Mouse (Mus musculus): ENCODE measurements around the gene Rint1. TPM values are rescaled to one million over a fixed set of nuclear protein-coding genes. Genes with fewer than 3 reads are reported as not detected.
"Not testable (repeated sequence)": the region's sequence is repeated elsewhere in the genome, so short reads cannot be mapped to it uniquely, and the experiment has no call there.

The Rint1 gene
- polyA plus RNA-seq, 1 experiment from 2014 or later: 39.6 TPM

DNA sequence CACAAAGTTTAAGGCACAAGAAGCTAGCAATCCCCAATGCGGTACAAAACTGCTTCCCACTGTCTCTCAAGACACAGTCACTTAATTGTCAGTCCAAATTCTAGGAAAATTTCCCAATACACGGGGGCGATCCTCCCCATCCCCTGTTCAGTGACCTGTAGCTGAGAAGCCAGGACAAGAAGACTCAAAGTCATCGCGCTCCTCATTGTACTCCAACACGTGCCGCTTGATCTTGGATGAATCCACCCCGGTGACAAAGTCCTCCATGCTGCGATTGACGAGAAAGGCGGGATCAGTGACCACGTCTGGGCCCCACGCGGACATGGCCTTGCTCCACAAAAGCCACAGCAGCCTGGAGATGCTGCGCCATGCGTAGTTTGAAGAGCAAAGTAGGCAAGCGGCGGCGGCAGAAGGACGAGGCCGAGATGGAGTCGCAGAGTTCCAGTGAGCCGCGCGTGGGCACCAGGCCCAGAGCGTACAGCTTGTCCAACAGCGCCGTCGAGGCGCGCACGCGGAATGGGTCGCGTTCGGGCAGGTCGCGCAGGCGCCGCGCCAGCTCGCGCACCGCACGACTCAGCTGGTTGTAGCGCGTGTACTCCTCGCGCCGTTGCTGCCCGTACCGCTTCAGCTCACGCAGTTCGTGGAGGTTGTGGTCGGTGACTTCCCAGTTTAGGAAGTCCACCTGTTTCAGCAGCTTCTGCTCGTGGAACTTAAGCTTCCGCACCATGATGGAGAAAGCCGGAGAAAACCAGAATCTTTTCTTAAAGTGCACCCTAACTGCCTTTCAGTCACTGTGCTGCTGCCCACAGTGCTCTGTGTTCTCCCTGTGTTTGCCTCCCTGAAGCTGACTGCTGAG lies 43.6 kb downstream of the Rint1 start:
- 0 out of 2 replicates have a peak, but pooled peaks cover under 1% of the 10 kb centered on the region for H3K4me1 ChIP-seq
- H3K9me3 ChIP-seq (replicated peaks): no peaks in the 10 kb centered on the region
- peaks cover 23% of the 10 kb centered on the region for H3K27me3 ChIP-seq
- H3K9ac ChIP-seq: 0 out of 2 replicates have a peak overlapping the region, but pooled peaks have one; percentile 2
- WGBS: 40% methylated on average over 58 of the region's 58 CpGs
- peak overlapping the region; percentile 12; the same call in 1 of the 2 replicates for H3K4me3 ChIP-seq
- H3K27ac ChIP-seq: no peak overlapping the region
- H3K36me3 ChIP-seq: no peaks in the 10 kb centered on the region
- ATAC-seq (ENCODE audit: low FRiP score): no peak
- H3K4me2 ChIP-seq (replicated peaks): peak overlapping the region; percentile 40

DNA sequence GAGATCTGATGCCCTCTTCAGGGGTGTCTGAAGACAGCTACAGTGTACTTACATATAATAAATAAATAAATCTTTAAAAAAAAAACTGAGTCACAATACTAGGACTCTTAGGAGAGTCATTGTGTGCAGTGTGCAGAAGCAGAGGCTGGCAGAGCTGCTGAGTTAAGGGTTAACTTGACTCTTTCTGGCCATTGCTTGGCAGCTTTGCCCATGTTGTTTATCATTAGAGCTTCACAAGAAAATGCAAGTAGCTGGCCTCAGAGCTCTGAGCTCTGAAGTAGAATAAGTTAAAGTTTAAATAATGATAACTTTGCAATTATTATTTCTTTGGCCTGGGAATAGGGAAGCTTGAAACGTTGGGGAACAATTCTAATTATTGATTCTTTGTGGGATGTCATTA lies 48.2 kb downstream of the Rint1 start:
- H3K4me3 ChIP-seq; H3K4me2 ChIP-seq (replicated peaks); H3K9ac ChIP-seq; ATAC-seq (ENCODE audit: low FRiP score); H3K27ac ChIP-seq; H3K4me1 ChIP-seq; H3K9me3 ChIP-seq (replicated peaks): not testable (repeated sequence)
- Histone ChIP-seq H3K36me3 (peaks cover 11% of the 10 kb centered on the region; the same call in 1 of the 2 replicates), H3K27me3 (peaks cover 15% of the 10 kb centered on the region)
- 71% methylated on average over 1 of the region's 1 CpGs for WGBS

DNA sequence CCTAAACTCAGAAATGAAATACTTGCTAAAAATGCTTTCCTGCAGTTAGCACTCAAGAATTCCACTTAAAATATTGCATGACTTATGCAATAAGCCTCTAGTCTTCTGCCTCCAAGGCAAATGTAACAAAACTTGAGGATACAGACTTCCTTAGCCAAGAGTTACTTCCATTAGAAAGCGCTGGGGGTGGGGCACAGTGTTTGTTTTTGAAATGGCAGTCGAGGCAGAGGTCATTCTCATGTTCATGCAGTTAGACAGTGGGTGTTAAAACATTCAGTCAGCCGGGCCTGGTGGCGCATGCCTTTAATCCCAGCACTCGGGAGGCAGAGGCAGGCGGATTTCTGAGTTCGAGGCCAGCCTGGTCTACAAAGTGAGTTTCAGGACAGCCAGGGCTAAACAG lies 50.6 kb downstream of the Rint1 start:
- peaks cover 11% of the 10 kb centered on the region; the same call in 1 of the 2 replicates for H3K36me3 ChIP-seq
- H3K9me3 ChIP-seq (replicated peaks): no peaks in the 10 kb centered on the region
- no peak for ATAC-seq (ENCODE audit: low FRiP score)
- H3K27ac ChIP-seq: no peak overlapping the region
- no peaks in the 10 kb centered on the region for H3K27me3 ChIP-seq
- H3K4me2 ChIP-seq (replicated peaks): no peak overlapping the region
- peaks cover 13% of the 10 kb centered on the region for H3K4me1 ChIP-seq
- 90% methylated on average over 7 of the region's 7 CpGs for WGBS
- H3K9ac ChIP-seq: no peak overlapping the region
- no peak overlapping the region for H3K4me3 ChIP-seq

DNA sequence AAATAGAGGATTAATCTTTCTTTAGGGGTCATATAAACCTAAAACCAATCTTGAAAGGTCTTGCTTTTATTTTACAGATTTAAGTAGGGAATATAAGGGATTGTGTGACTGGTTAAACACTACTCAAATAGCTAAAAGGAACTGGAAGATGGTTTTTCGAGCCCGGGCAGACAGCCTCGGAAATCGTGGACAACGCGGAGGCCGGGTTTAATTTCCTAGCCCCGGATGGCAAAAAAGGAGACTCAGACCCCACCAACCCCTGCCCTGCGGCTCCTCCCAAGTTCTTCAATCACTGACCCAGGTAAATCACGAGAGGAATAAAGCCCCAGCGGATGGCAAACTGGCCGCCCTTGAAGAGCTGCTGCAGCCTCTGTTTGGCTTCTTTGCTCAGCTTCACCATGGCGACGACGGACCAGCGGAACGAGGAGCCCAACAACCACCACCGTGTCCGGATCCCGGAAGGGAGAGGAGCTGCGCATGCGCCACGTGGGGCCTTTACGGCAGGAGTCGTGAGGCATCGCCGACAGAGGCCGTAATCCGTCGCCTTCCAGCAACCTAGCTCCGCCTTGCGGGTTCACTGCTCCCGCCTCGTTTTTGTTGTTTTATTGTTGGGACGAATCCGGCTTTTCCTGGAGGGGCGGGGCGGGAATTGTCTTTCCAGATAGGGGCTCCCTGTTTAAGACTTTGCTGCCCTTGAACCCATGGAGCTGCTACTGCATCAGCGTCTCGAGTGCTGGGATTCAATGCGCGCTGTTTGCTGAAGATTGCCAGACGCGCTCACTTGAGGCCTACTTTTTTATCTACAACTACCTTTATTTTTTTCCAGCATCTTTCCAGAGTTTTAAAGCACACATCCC lies 56.4 kb downstream of the Rint1 start, which contains the start of gene Tomm7:
Gene Tomm7 (minus strand): TSS at position 488 of the 857 bp plus-strand sequence.
- H3K36me3 ChIP-seq: peaks cover 7% of the 10 kb centered on the region; the same call in 1 of the 2 replicates
- H3K27ac ChIP-seq: peak within 1 kb of the TSS; percentile 79
- H3K27me3 ChIP-seq: peaks cover 3% of the 10 kb centered on the region
- peak; percentile 92 for ATAC-seq (ENCODE audit: low FRiP score)
- peaks cover 16% of the 10 kb centered on the region for H3K4me1 ChIP-seq
- peak within 1 kb of the TSS; percentile 74 for H3K9ac ChIP-seq
- peak within 1 kb of the TSS; percentile 63 for H3K4me3 ChIP-seq
- 1% methylated on average over 44 of the region's 44 CpGs for WGBS
- peak within 1 kb of the TSS; percentile 68 for H3K4me2 ChIP-seq (replicated peaks)
- no peaks in the 10 kb centered on the region for H3K9me3 ChIP-seq (replicated peaks)

DNA sequence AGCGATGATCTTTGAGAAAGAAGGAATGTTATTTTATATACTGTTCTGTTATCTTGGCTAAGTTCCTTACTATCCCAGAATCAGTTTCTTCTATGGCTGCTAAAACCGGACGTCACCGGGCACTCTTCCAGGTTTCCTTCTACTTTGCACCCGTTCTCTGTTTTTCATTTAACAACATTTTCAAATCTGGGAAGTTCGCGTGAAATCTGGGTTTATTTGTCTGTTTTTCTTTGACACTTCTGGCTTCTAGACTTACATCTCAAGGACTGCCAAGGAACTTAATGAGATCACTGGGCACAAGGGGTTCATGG lies 57.0 kb downstream of the Rint1 start:
- Histone ChIP-seq H3K4me1 (peaks cover 16% of the 10 kb centered on the region), H3K9ac (peak overlapping the region; percentile 74), H3K27ac (peak overlapping the region; percentile 79), H3K9me3 (replicated peaks) (no peaks in the 10 kb centered on the region), H3K4me3 (peak overlapping the region; percentile 63), H3K36me3 (peaks cover 2% of the 10 kb centered on the region; the same call in 1 of the 2 replicates), H3K4me2 (replicated peaks) (peak overlapping the region; percentile 68), H3K27me3 (peaks cover 3% of the 10 kb centered on the region)
- ATAC-seq (ENCODE audit: low FRiP score): peak; percentile 26; the same call in 1 of the 2 replicates
- 39% methylated on average over 7 of the region's 7 CpGs for WGBS

DNA sequence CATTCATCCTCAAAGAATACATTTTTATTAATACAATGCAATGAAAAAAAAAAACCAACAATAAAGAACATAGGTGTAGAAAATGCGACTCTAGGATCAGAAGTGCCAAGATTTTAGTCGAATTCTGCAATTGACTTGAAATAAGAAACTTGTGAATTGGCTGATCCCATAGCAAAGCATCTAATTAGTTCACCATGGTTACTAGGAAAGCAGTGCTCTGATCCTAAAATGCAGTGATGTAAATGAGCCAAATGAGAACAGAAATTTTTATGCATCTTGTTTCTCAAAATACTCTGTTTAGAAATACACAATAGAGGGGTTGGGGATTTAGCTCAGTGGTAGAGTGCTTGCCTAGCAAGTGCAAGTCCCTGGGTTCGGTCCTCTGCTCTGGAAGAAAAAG lies 57.6 kb downstream of the Rint1 start:
- no peaks in the 10 kb centered on the region for H3K9me3 ChIP-seq (replicated peaks)
- H3K27ac ChIP-seq: no peak overlapping the region
- peaks cover 3% of the 10 kb centered on the region for H3K27me3 ChIP-seq
- no peak overlapping the region for H3K4me3 ChIP-seq
- no peaks in the 10 kb centered on the region for H3K36me3 ChIP-seq
- no peak for ATAC-seq (ENCODE audit: low FRiP score)
- WGBS: 88% methylated on average over 3 of the region's 3 CpGs
- no peak overlapping the region for H3K9ac ChIP-seq
- 0 out of 2 replicates have a peak overlapping the region, but pooled peaks have one; percentile 68 for H3K4me2 ChIP-seq (replicated peaks)
- peaks cover 16% of the 10 kb centered on the region for H3K4me1 ChIP-seq

DNA sequence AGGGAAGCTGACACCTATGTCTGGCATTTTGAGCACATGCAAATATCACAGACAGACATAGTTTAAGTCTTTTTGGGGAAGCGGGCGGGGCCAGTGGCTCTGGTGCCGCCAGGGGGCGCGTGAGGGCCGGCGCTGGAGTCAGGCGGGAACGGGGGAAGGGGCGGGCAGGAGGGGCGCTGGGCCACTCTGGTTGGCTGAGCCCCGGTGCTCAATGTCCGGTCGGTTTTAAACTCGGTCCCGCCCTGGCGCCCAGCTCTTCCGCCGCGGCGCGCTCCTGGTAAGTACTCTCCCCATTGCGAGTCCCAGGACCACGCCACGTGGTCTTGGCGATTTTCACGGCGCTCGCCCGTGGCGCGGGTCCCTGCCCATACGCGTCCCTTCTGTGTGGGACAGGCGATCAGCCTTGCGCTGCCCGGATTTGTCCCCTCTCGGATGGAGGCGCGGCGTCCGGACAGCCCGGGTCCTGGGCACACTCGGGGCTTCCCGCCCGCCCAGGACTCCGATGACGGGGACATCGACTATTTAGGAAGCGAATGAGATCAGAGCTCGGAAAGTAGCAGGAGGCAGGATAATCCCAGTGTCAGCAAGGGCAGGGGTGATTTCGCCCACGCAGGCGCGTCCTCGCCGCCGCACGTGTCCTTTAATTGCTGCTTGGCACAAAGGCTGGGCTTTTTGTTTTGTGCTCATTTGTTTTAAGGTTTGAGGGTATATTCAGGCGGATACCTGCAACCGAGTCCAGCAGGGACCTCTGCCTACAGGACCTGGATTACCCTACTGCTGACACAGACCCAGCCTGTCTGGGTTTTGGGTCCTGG lies 63.0 kb downstream of the Rint1 start:
- Histone ChIP-seq H3K4me1 (peaks cover 6% of the 10 kb centered on the region), H3K4me2 (replicated peaks) (peak overlapping the region; percentile 63), H3K27ac (peak overlapping the region; percentile 49; the same call in 1 of the 2 replicates), H3K36me3 (peaks cover 33% of the 10 kb centered on the region), H3K9me3 (replicated peaks) (no peaks in the 10 kb centered on the region), H3K4me3 (peak overlapping the region; percentile 73), H3K27me3 (peaks cover 3% of the 10 kb centered on the region), H3K9ac (peak overlapping the region; percentile 82)
- WGBS: under 1% methylated on average over 51 of the region's 61 CpGs
- peak; percentile 97 for ATAC-seq (ENCODE audit: low FRiP score)

DNA sequence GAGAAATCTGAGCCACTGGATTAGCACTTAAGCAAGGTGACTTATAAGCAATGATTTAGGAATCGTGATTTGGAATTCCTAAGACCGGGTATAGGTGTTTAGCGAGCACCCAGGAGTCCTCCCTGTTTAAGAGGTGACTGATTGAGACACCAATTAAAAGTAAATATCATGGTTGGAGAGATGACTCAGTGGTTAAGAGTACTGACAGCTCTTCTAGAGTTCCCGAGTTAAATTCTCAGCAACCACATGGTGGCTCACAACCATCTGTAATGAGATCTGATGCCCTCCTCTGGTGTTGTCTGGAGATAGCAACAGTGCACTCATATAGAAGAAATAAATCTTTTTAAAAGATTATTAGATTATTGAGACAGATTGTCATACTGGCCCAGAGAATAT lies 63.6 kb downstream of the Rint1 start:
- peak overlapping the region; percentile 49; the same call in 1 of the 2 replicates for H3K27ac ChIP-seq
- not testable (repeated sequence) for ATAC-seq (ENCODE audit: low FRiP score)

DNA sequence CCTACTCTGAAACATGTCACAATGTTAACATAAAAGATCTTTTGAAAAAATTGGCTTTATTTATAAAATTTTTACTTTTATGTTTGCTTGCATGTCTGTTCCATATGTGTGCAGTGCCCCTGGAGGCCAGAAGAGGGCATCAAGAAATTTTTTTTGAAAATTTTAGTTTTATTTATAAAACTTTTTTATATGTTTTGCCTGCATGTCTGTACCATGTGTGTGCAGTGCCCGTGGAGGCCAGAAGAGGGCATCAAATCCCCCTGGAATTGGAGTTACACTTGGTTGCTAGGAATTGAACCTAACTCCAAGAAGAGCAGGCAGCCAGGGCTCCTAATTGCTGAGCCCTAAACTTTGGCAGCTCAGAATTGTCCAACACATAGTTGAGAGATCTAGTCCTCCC lies 65.4 kb downstream of the Rint1 start:
- not testable (repeated sequence) for H3K9me3 ChIP-seq (replicated peaks); H3K4me2 ChIP-seq (replicated peaks); H3K4me1 ChIP-seq; H3K9ac ChIP-seq; H3K27ac ChIP-seq; H3K4me3 ChIP-seq; H3K27me3 ChIP-seq; ATAC-seq (ENCODE audit: low FRiP score)
- peaks cover 50% of the 10 kb centered on the region for H3K36me3 ChIP-seq
- 88% methylated on average over 1 of the region's 1 CpGs for WGBS

More for the DNA sequence above, 63.6 kb downstream of the Rint1 start:
- not testable (repeated sequence) for H3K4me1 ChIP-seq; H3K27me3 ChIP-seq; H3K9me3 ChIP-seq (replicated peaks)
- Histone ChIP-seq H3K4me3 (peak overlapping the region; percentile 73), H3K36me3 (peaks cover 39% of the 10 kb centered on the region), H3K9ac (peak overlapping the region; percentile 82), H3K4me2 (replicated peaks) (peak overlapping the region; percentile 63)
- 17% methylated on average over 4 of the region's 4 CpGs for WGBS

DNA sequence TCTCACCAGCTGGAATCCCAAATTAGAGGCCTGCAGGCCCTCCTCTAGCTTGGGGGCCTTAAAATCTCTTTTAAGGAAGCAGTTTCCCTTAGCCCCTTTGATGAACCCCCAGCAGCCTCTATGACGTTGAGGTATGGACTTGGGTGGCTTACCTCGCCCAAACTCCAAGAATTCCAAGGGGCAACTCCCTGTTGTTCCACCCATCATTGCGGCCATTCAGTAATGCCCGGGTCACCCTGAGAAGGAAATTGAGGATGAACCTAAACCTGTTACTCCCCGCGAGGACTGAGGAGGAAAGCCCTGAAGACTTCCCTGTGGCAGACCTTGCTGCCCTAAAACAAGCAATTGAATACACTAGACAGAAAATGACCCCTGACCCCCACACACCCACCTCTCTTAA lies 68.0 kb downstream of the Rint1 start:
- H3K9me3 ChIP-seq (replicated peaks): no peaks in the 10 kb centered on the region
- H3K36me3 ChIP-seq: peaks cover 64% of the 10 kb centered on the region
- no peak overlapping the region for H3K9ac ChIP-seq
- no peak for ATAC-seq (ENCODE audit: low FRiP score)
- WGBS: 97% methylated on average over 6 of the region's 6 CpGs
- no peak overlapping the region for H3K4me3 ChIP-seq
- H3K27me3 ChIP-seq: no peaks in the 10 kb centered on the region
- no peak overlapping the region for H3K4me2 ChIP-seq (replicated peaks)
- H3K4me1 ChIP-seq: peaks cover 6% of the 10 kb centered on the region
- H3K27ac ChIP-seq: no peak overlapping the region

DNA sequence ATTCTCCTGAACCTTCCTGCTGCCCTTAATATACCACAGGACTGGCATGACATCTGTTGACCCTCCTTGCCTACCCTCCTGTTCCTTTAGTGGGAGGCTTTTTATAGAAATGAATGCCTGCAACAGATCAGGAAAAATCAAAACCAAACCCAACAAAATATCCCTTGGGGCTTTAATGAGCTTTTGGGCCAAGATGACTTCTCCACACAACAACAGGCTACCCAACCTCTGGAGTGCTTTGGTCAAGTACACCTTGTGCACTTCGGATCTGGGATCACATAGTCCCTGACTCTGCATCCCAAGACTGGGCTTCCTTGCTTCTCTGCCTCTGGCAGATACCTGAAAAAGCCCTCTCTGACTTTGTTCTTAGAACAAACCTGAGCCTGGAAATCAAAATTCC lies 68.7 kb downstream of the Rint1 start:
- Histone ChIP-seq H3K27ac (no peak overlapping the region), H3K27me3 (no peaks in the 10 kb centered on the region), H3K9ac (no peak overlapping the region), H3K4me2 (replicated peaks) (no peak overlapping the region), H3K4me1 (peaks cover 6% of the 10 kb centered on the region), H3K4me3 (no peak overlapping the region), H3K9me3 (replicated peaks) (no peaks in the 10 kb centered on the region), H3K36me3 (peaks cover 68% of the 10 kb centered on the region)
- ATAC-seq (ENCODE audit: low FRiP score): no peak
- WGBS: 95% methylated on average over 1 of the region's 1 CpGs

Data from hindbrain, embryonic 12.5 days (tissue).